Mouse (Mus musculus): ENCODE measurements around the gene Tmem238l. TPM values are rescaled to one million over a fixed set of nuclear protein-coding genes. Genes with fewer than 3 reads are reported as not detected.

The Tmem238l gene
- polyA plus RNA-seq (2014; fragmentation: Illumina TruSeq; extraction: RNeasy Lipid Tissue Mini Kit (QIAGEN cat#74804); ENCODE audit: low read depth, low replicate concordance): not detected

DNA sequence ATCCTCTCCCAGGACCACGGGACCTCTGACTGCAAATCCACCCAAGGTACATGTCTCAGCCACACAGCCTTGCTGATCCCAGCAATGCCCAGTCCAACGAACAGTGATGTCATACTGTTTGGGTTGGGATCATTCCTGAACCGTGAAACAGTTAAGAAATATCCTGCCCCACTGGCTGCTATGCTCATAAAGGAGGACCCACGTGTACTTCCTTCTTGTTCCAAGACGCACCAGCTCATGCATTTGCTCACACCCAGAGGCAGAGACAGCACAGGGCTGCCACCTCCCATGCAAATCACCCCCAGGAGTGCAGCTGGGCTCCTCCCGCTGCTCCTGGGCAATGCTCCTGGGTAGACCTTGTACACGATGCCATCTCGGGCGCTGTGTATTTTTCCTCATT is at the start of gene Tmem238l:
Gene Tmem238l, plus strand, starts transcription at position 336 of the 400 bp plus-strand sequence.

DNA sequence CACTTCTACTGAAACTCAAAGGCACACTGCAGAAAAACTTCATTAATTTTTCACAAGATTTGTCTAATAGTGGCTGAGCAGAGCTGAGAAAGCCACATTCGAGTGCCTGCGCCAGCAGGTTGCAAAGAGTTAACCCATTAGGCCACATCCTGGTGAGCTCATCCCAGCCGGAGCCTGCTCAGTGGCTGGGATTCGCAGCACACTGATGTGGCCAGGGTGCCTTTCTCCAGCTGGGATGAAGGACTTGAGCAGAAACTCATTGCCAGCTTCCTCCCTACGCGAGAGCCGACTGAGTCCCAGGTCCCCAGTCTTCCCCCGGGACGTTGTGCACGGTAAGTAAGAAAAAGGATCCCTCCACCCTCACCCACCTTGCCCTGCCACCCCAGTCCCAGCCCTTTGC is 44.6 kb upstream of the Tmem238l start, which contains the start of gene Pirt:
Gene Pirt, plus strand, starts transcription at position 171 of the 400 bp plus-strand sequence.

Other genes starting within 250 kb of the Tmem238l start
- gene Pirt, start 44.7 kb upstream of the Tmem238l start, polyA plus RNA-seq (2014; fragmentation: Illumina TruSeq; extraction: RNeasy Lipid Tissue Mini Kit (QIAGEN cat#74804); ENCODE audit: low read depth, low replicate concordance): not detected
- gene Tmem220, start 68.5 kb downstream of the Tmem238l start, polyA plus RNA-seq (2014; fragmentation: Illumina TruSeq; extraction: RNeasy Lipid Tissue Mini Kit (QIAGEN cat#74804); ENCODE audit: low read depth, low replicate concordance): 36.7 TPM
- gene Adprm, start 96.0 kb downstream of the Tmem238l start, polyA plus RNA-seq (2014; fragmentation: Illumina TruSeq; extraction: RNeasy Lipid Tissue Mini Kit (QIAGEN cat#74804); ENCODE audit: low read depth, low replicate concordance): 50.1 TPM
- 15.9 TPM for gene Sco1, start 96.0 kb downstream of the Tmem238l start, polyA plus RNA-seq (2014; fragmentation: Illumina TruSeq; extraction: RNeasy Lipid Tissue Mini Kit (QIAGEN cat#74804); ENCODE audit: low read depth, low replicate concordance)
- not detected for gene Myh3, start 121.7 kb downstream of the Tmem238l start, polyA plus RNA-seq (2014; fragmentation: Illumina TruSeq; extraction: RNeasy Lipid Tissue Mini Kit (QIAGEN cat#74804); ENCODE audit: low read depth, low replicate concordance)
- gene Myh2, start 214.4 kb downstream of the Tmem238l start, polyA plus RNA-seq (2014; fragmentation: Illumina TruSeq; extraction: RNeasy Lipid Tissue Mini Kit (QIAGEN cat#74804); ENCODE audit: low read depth, low replicate concordance): not detected
- 0.08 TPM for gene Myh1, start 243.4 kb downstream of the Tmem238l start, polyA plus RNA-seq (2014; fragmentation: Illumina TruSeq; extraction: RNeasy Lipid Tissue Mini Kit (QIAGEN cat#74804); ENCODE audit: low read depth, low replicate concordance)